Mouse (Mus musculus) CH12.LX (cell line): ENCODE results near the gene Pnn. TPM values are rescaled to one million over a fixed set of nuclear protein-coding genes. Genes with fewer than 3 reads are reported as not detected.
A peak's percentile ranks its signal among the peaks of the same experiment; 100 is the strongest.

Experiments
- DNase-seq: peaks from one replicate; pipeline ENCODE4 v3.0.0-alpha.2; 2013; ENCODE audit errors: extremely low read depth
- H3K27ac ChIP-seq: 2 replicates; pipeline ENCODE4 v1.5.1; 2012; ENCODE audit warnings: low read depth, mild to moderate bottlenecking, control low read depth, moderate library complexity; ENCODE audit not compliant: insufficient read depth
- H3K27me3 ChIP-seq: replicated peaks from 2 replicates; pipeline ENCODE3; 2012; ENCODE audit warnings: inconsistent platforms
- H3K36me3 ChIP-seq, 2 experiments: replicated peaks in 1 of 2; 2 replicates each; pipeline versions ENCODE3 to v1.6.1; 2012; ENCODE audit warnings: inconsistent platforms in 1 of 2, low read length in 1 of 2, mild to moderate bottlenecking in 1 of 2, mixed read lengths in 1 of 2, moderate library complexity in 1 of 2; ENCODE audit not compliant: control insufficient read depth in 1 of 2, insufficient read depth in 1 of 2
- H3K4me1 ChIP-seq, 2 experiments: 2 replicates each; pipeline ENCODE4 v1.6.1; 2012; ENCODE audit warnings: inconsistent platforms in 1 of 2, moderate library complexity in 1 of 2; ENCODE audit not compliant: insufficient read depth in 2 of 2, control insufficient read depth in 1 of 2
- H3K4me2 ChIP-seq: 2 replicates; pipeline ENCODE4 v1.6.1; 2012; ENCODE audit warnings: low read depth, mild to moderate bottlenecking, control low read depth; ENCODE audit not compliant: poor library complexity, insufficient read depth, severe bottlenecking
- H3K4me3 ChIP-seq, 3 experiments: fragments of 150-350 bp in 1 of 3; sonication (generic) in 1 of 3; replicated peaks in 1 of 3; 2 replicates each; pipeline versions ENCODE3 to v1.5.1; 2011 to 2012; ENCODE audit warnings: low read depth in 2 of 3, low read length in 2 of 3, mild to moderate bottlenecking in 2 of 3, moderate library complexity in 2 of 3, control low read depth in 1 of 3, improper control_type of control experiment in 1 of 3, inconsistent platforms in 1 of 3, mixed read lengths in 1 of 3; ENCODE audit not compliant: poor library complexity in 1 of 3
- H3K79me2 ChIP-seq: replicated peaks from 2 replicates; pipeline ENCODE4 v1.6.1; 2012; ENCODE audit warnings: mild to moderate bottlenecking, moderate library complexity; ENCODE audit not compliant: control insufficient read depth, poor library complexity, insufficient read depth, severe bottlenecking; ENCODE audit errors: extremely low read depth
- H3K9ac ChIP-seq: 2 replicates; pipeline ENCODE4 v1.6.1; 2012; ENCODE audit warnings: low read depth, mild to moderate bottlenecking, control low read depth, moderate library complexity; ENCODE audit not compliant: insufficient read depth
- H3K9me3 ChIP-seq: replicated peaks from 2 replicates; pipeline ENCODE3; 2012; ENCODE audit warnings: low read length, inconsistent platforms, mixed read lengths
- BHLHE40 ChIP-seq: IDR thresholded peaks from 2 replicates; pipeline ENCODE4 v1.6.1; 2011; ENCODE audit warnings: mild to moderate bottlenecking, low read depth, low read length, improper control_type of control experiment
- CHD1 ChIP-seq: IDR thresholded peaks from 2 replicates; pipeline ENCODE4 v1.6.1; 2012; ENCODE audit warnings: low read depth, low read length, improper control_type of control experiment, inconsistent platforms
- CHD2 ChIP-seq: IDR thresholded peaks from 2 replicates; pipeline ENCODE4 v1.6.1; 2011; ENCODE audit warnings: low read length, improper control_type of control experiment
- CTCF ChIP-seq, 2 experiments: IDR thresholded peaks in 1 of 2; conservative IDR thresholded peaks in 1 of 2; 2 replicates each; pipeline ENCODE4 v1.5.1; 2011 to 2012; ENCODE audit warnings: low read depth in 2 of 2, low read length in 2 of 2, improper control_type of control experiment in 1 of 2, inconsistent platforms in 1 of 2, mild to moderate bottlenecking in 1 of 2, moderate library complexity in 1 of 2
- E2F4 ChIP-seq: IDR thresholded peaks from 2 replicates; pipeline ENCODE4 v1.6.1; 2011; ENCODE audit warnings: low read depth, low read length, improper control_type of control experiment; ENCODE audit not compliant: insufficient replicate concordance
- EP300 ChIP-seq: IDR thresholded peaks from 2 replicates; pipeline ENCODE4 v1.6.1; 2011; ENCODE audit warnings: low read length, improper control_type of control experiment
- ETS1 ChIP-seq: conservative IDR thresholded peaks from 2 replicates; pipeline ENCODE4 v1.6.1; 2012; ENCODE audit warnings: low read depth, mild to moderate bottlenecking, inconsistent platforms, low read length, improper control_type of control experiment, moderate library complexity
- GABPA ChIP-seq: IDR thresholded peaks from 2 replicates; pipeline ENCODE4 v1.6.1; 2012; ENCODE audit warnings: low read depth, low read length, improper control_type of control experiment, inconsistent platforms; ENCODE audit not compliant: insufficient replicate concordance
- HCFC1 ChIP-seq: IDR thresholded peaks from 2 replicates; pipeline ENCODE4 v1.6.1; 2012; ENCODE audit warnings: low read depth, mild to moderate bottlenecking, inconsistent platforms, low read length, improper control_type of control experiment
- IRF4 ChIP-seq: IDR thresholded peaks from 2 replicates; pipeline ENCODE4 v1.6.1; 2014; ENCODE audit warnings: low read depth, mild to moderate bottlenecking, inconsistent platforms, low read length, improper control_type of control experiment
- JUN ChIP-seq: IDR thresholded peaks from 2 replicates; pipeline ENCODE4 v1.6.1; 2011; ENCODE audit warnings: low read depth, mild to moderate bottlenecking, low read length, improper control_type of control experiment, moderate library complexity; ENCODE audit not compliant: insufficient read depth
- JUND ChIP-seq: conservative IDR thresholded peaks from 2 replicates; pipeline ENCODE4 v1.6.1; 2011; ENCODE audit warnings: low read depth, low read length, improper control_type of control experiment
- KAT2A ChIP-seq: IDR thresholded peaks from 2 replicates; pipeline ENCODE4 v1.6.1; 2012; ENCODE audit warnings: low read length, improper control_type of control experiment, inconsistent platforms; ENCODE audit not compliant: insufficient replicate concordance
- MAFK ChIP-seq: IDR thresholded peaks from 2 replicates; pipeline ENCODE4 v1.6.1; 2011; ENCODE audit warnings: low read length, improper control_type of control experiment; ENCODE audit not compliant: insufficient replicate concordance
- MAX ChIP-seq: IDR thresholded peaks from 2 replicates; pipeline ENCODE4 v1.6.1; 2011; ENCODE audit warnings: low read length, improper control_type of control experiment
- MAZ ChIP-seq: IDR thresholded peaks from 2 replicates; pipeline ENCODE4 v1.6.1; 2012; ENCODE audit warnings: low read depth, mild to moderate bottlenecking, inconsistent platforms, low read length, improper control_type of control experiment, moderate library complexity
- MEF2A ChIP-seq: IDR thresholded peaks from 2 replicates; pipeline ENCODE4 v1.6.1; 2014; ENCODE audit warnings: low read depth, mild to moderate bottlenecking, inconsistent platforms, low read length, improper control_type of control experiment, borderline replicate concordance
- MXI1 ChIP-seq: IDR thresholded peaks from 2 replicates; pipeline ENCODE4 v1.6.1; 2011; ENCODE audit warnings: mild to moderate bottlenecking, low read depth, low read length, improper control_type of control experiment
- MYC ChIP-seq: IDR thresholded peaks from 2 replicates; pipeline ENCODE4 v1.6.1; 2011; ENCODE audit warnings: low read depth, mild to moderate bottlenecking, improper control_type of control experiment, low read length
- NELFE ChIP-seq: IDR thresholded peaks from 2 replicates; pipeline ENCODE4 v1.6.1; 2011; ENCODE audit warnings: low read depth, low read length, improper control_type of control experiment
- NRF1 ChIP-seq: IDR thresholded peaks from 2 replicates; pipeline ENCODE4 v1.6.1; 2014; ENCODE audit warnings: low read depth, mild to moderate bottlenecking, inconsistent platforms, low read length, improper control_type of control experiment, moderate library complexity
- PAX5 ChIP-seq: IDR thresholded peaks from 2 replicates; pipeline ENCODE4 v1.6.1; 2012; ENCODE audit warnings: low read length, inconsistent platforms, mixed read lengths
- POLR2A ChIP-seq: IDR thresholded peaks from 2 replicates; pipeline ENCODE4 v1.6.1; 2011; ENCODE audit warnings: low read depth, mild to moderate bottlenecking, improper control_type of control experiment, low read length
- POLR2AphosphoS2 ChIP-seq: IDR thresholded peaks from 2 replicates; pipeline ENCODE4 v1.6.1; 2011; ENCODE audit warnings: low read depth, low read length, improper control_type of control experiment
- RAD21 ChIP-seq: IDR thresholded peaks from 2 replicates; pipeline ENCODE4 v1.6.1; 2011; ENCODE audit warnings: low read depth, mild to moderate bottlenecking, low read length, improper control_type of control experiment, moderate library complexity
- RCOR1 ChIP-seq: conservative IDR thresholded peaks from 2 replicates; pipeline ENCODE4 v1.6.1; 2012; ENCODE audit warnings: low read depth, mild to moderate bottlenecking, inconsistent platforms, low read length, improper control_type of control experiment
- SMC3 ChIP-seq: IDR thresholded peaks from 2 replicates; pipeline ENCODE4 v1.6.1; 2011; ENCODE audit warnings: low read depth, low read length, improper control_type of control experiment
- TBP ChIP-seq: conservative IDR thresholded peaks from 2 replicates; pipeline ENCODE4 v1.6.1; 2011; ENCODE audit warnings: low read depth, low read length, improper control_type of control experiment
- TCF12 ChIP-seq: IDR thresholded peaks from 2 replicates; pipeline ENCODE4 v1.6.1; 2014; ENCODE audit warnings: low read depth, mild to moderate bottlenecking, inconsistent platforms, low read length, improper control_type of control experiment
- UBTF ChIP-seq: IDR thresholded peaks from 2 replicates; pipeline ENCODE4 v1.6.1; 2012; ENCODE audit warnings: low read depth, mild to moderate bottlenecking, inconsistent platforms, low read length, improper control_type of control experiment, moderate library complexity
- USF1 ChIP-seq: IDR thresholded peaks from 2 replicates; pipeline ENCODE4 v1.6.1; 2014; ENCODE audit warnings: low read depth, mild to moderate bottlenecking, inconsistent platforms, low read length, improper control_type of control experiment
- USF2 ChIP-seq: conservative IDR thresholded peaks from 2 replicates; pipeline ENCODE4 v1.6.1; 2011; ENCODE audit warnings: low read depth, low read length, improper control_type of control experiment
- ZC3H11A ChIP-seq: IDR thresholded peaks from 2 replicates; pipeline ENCODE4 v1.6.1; 2012; ENCODE audit warnings: low read depth, mild to moderate bottlenecking, inconsistent platforms, low read length, improper control_type of control experiment
- ZMIZ1 ChIP-seq: IDR thresholded peaks from 2 replicates; pipeline ENCODE4 v1.6.1; 2012; ENCODE audit warnings: low read depth, mild to moderate bottlenecking, inconsistent platforms, low read length, improper control_type of control experiment
- ZNF384 ChIP-seq: IDR thresholded peaks from 2 replicates; pipeline ENCODE4 v1.6.1; 2012; ENCODE audit warnings: low read depth, low read length, improper control_type of control experiment, inconsistent platforms
- dilution Hi-C: fragments of 300-500 bp; cut with MboI; formaldehyde crosslinking; loops from 2 replicates; pipeline ENCODE4 v1.14.3; 2020; ENCODE audit warnings: low sequenced_read_pairs; ENCODE audit not compliant: extremely low pct_unique_long_range_greater_than_20kb, extremely low pct_ligation_motif_present
- in situ Hi-C: fragments of 300-500 bp; cut with MboI; formaldehyde crosslinking; loops from 3 replicates; pipeline ENCODE4 v1.14.3; 2019; ENCODE audit warnings: low sequenced_read_pairs, low pct_ligation_motif_present, low pct_unique_long_range_greater_than_20kb, mixed read lengths
- polyA plus RNA-seq: library from polyadenylated mRNA; unstranded; fragments of >175 nt; gene quantifications from 2 replicates; pipeline ENCODE4 v1.2.1, GENCODE M21; 2012; ENCODE audit warnings: low read depth; ENCODE audit not compliant: insufficient read length
- total RNA-seq, 2 experiments: library from RNA; depleted of rRNA; stranded (reverse); fragments of 300-350 nt in 1 of 2; fragments of >200 nt in 1 of 2; gene quantifications; 2 replicates each; pipeline ENCODE4 v1.2.3; 2012 to 2014

Gene Pnn
- total and polyA plus RNA-seq, 3 experiments = 31.9 to 132 (median 33.6) TPM

DNA sequence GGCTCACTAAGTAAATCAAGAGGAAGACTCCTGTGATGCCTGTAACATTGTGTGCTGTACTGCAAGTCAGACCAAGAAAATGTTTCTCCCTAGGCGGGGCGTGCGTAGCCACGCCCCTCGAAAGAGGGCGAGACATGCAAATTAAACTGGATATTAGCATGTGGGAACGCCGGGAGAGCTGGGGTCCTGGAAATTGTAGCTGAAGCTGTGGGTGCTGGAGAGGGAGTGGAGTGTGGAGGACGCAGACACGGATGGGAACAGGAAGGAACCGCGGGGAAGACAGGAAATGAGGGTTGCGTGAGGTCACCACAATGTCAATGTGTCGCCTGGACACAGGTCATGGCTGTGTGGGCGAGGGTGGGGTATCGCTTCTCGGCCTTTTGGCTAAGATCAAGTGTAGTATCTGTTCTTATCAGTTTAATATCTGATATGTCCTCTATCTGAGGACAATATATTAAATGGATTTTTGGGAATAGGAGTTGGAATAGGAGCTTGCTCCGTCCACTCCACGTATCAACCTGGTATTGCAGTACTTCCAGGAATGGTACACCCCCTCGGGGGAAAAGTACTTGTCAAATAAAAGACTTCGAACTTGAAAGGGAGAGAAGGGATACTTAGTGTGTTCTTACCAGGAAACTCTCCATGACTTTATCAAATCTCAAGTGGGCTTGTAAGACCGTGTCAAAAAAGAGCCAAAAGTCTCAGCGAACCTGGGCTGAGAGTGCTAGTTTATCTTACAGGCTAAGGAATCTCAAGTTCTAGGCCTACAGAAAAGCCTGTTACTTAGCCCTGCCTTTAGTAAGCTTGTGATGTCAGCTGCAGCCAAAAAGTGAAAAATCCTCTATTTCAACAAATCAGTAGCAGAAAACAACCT is 26.5 kb upstream of the Pnn start (continued):
- peak; percentile 82 for TF ChIP-seq HCFC1

GRCm38 (mm10) chr12:59040851-59041250 is 25.8 kb upstream of the Pnn start:
- Histone ChIP-seq H3K27me3 (no peaks in the 10 kb centered on the region), H3K4me3 (no peak overlapping the region), H3K79me2 (no peaks in the 10 kb centered on the region), H3K27ac (peak overlapping the region; percentile 60), H3K36me3 (peaks cover 22 to 35% of the 10 kb centered on the region in 2 experiments), H3K4me2 (no peak overlapping the region), H3K9me3 (no peaks in the 10 kb centered on the region), H3K9ac (no peak overlapping the region)
- in situ Hi-C loops (no loop called here), dilution Hi-C loops (no loop called here)
- DNase-seq = peak; percentile 93
- TF ChIP-seq ZC3H11A (no peak), TBP (no peak), JUND (no peak), MAX (0 out of 2 replicates have a peak, but pooled peaks have one; percentile 33), USF1 (no peak), IRF4 (no peak), MAFK (no peak), JUN (no peak), SMC3 (0 out of 2 replicates have a peak, but pooled peaks have one; percentile 1), RAD21 (no peak), KAT2A (no peak), MEF2A (no peak), EP300 (no peak), NELFE (no peak), CTCF (conservative IDR thresholded peaks at IDR 0.05 in 1 of 2, IDR thresholded peaks at IDR 0.05 in 1 of 2; ENCODE audit: low read depth in 2 of 2, low read length in 2 of 2) (no peak), PAX5 (no peak), USF2 (no peak), ZNF384 (peak; percentile 67), GABPA (no peak), TCF12 (no peak), CHD1 (no peak), BHLHE40 (no peak), POLR2AphosphoS2 (no peak), HCFC1 (no peak), ETS1 (no peak), MYC (peak; percentile 90), RCOR1 (no peak), E2F4 (no peak), POLR2A (no peak; the same call in none of the 2 replicates), MAZ (no peak), ZMIZ1 (no peak), UBTF (no peak), NRF1 (no peak), MXI1 (no peak), CHD2 (no peak)
- TF ChIP-seq, all 38 proteins: peak for 4
- H3K4me1 ChIP-seq = peaks cover 5 to 36% of the 10 kb centered on the region in 2 experiments; a peak in 3 of 4 replicates
